12 mouse cellular contexts compared by ENCODE assay signal in genomic region chr14:121316631-121317311, GRCm38 (mm10).
A peak's percentile ranks its signal among the peaks of the same experiment; 100 is the strongest.
DNase-seq lines count a peak whose midpoint lies in the region; ATAC-seq and TF ChIP-seq lines count a peak whose summit lies in the region.
"Had no signal": no experiment of that assay in that cellular context is flagged by ENCODE, and none has a peak within 500 bp of the region (broad histone marks: within the 10 kb centered on the region; RNA-seq: fewer than 3 reads in every experiment).

No protein-coding gene starts in this region.

- peaks cover 71% of the 10 kb centered on the region for H3K4me1 ChIP-seq in heart, embryonic 15.5 days (replicated peaks)
- peaks cover 10% of the 10 kb centered on the region for H3K4me1 ChIP-seq in midbrain, embryonic 15.5 days
- peaks cover 2% of the 10 kb centered on the region; the same call in 1 of the 2 replicates for H3K4me1 ChIP-seq in midbrain, embryonic 11.5 days (ENCODE audit: control insufficient read depth, insufficient read depth, low read length)
- peaks cover 22% of the 10 kb centered on the region for H3K4me1 ChIP-seq in hindbrain, embryonic 10.5 days (replicated peaks)
- peaks cover 38% of the 10 kb centered on the region for H3K4me1 ChIP-seq in olfactory bulb, adult 2 months (ENCODE audit: control insufficient read depth, insufficient read depth, low read length)

- peak overlapping the region; percentile 61 for H3K27ac ChIP-seq in heart, embryonic 15.5 days
- H3K27ac ChIP-seq in midbrain, embryonic 15.5 days, result no peak overlapping the region
- H3K27ac ChIP-seq in midbrain, embryonic 11.5 days (ENCODE audit: low read depth, low read length), result no peak overlapping the region
- 0 out of 2 replicates have a peak overlapping the region, but pooled peaks have one; percentile 17 for H3K27ac ChIP-seq in hindbrain, embryonic 10.5 days
- peak overlapping the region; percentile 73 for H3K27ac ChIP-seq in olfactory bulb, adult 2 months (ENCODE audit: insufficient read depth, low read depth, low read length)
- H3K27ac ChIP-seq: liver, embryonic 15.5 days had no signal

- no peaks in the 10 kb centered on the region for H3K27me3 ChIP-seq in heart, embryonic 15.5 days
- no peaks in the 10 kb centered on the region for H3K27me3 ChIP-seq in midbrain, embryonic 15.5 days (replicated peaks)
- no peaks in the 10 kb centered on the region for H3K27me3 ChIP-seq in midbrain, embryonic 11.5 days (ENCODE audit: control insufficient read depth, insufficient read depth, low read length)
- no peaks in the 10 kb centered on the region for H3K27me3 ChIP-seq in hindbrain, embryonic 10.5 days (ENCODE audit: insufficient read depth, poor library complexity, severe bottlenecking)
- H3K27me3 ChIP-seq: liver, embryonic 15.5 days had no signal

- no peaks in the 10 kb centered on the region for H3K9me3 ChIP-seq in heart, embryonic 15.5 days (replicated peaks)
- H3K9me3 ChIP-seq in midbrain, embryonic 15.5 days, result no peaks in the 10 kb centered on the region
- no peaks in the 10 kb centered on the region for H3K9me3 ChIP-seq in midbrain, embryonic 11.5 days (ENCODE audit: control insufficient read depth, low read length)
- H3K9me3 ChIP-seq in hindbrain, embryonic 10.5 days, result peaks cover 5% of the 10 kb centered on the region; the same call in 1 of the 2 replicates
- H3K9me3 ChIP-seq: liver, embryonic 15.5 days had no signal

- no peak overlapping the region for H3K4me3 ChIP-seq in heart, embryonic 15.5 days
- H3K4me3 ChIP-seq in midbrain, embryonic 15.5 days, result no peak overlapping the region
- no peak overlapping the region for H3K4me3 ChIP-seq in midbrain, embryonic 11.5 days (ENCODE audit: low read depth, low read length)
- no peak overlapping the region for H3K4me3 ChIP-seq in hindbrain, embryonic 10.5 days
- no peak overlapping the region for H3K4me3 ChIP-seq in olfactory bulb, adult 2 months (ENCODE audit: insufficient read depth, low read depth, low read length)
- H3K4me3 ChIP-seq: liver, embryonic 15.5 days had no signal

- 42% methylated on average over 13 of the region's 13 CpGs for WGBS in heart, embryonic 15.5 days
- WGBS in midbrain, embryonic 15.5 days, result 67% methylated on average over 13 of the region's 13 CpGs
- WGBS in midbrain, embryonic 11.5 days, result 84% methylated on average over 13 of the region's 13 CpGs
- WGBS in hindbrain, embryonic 10.5 days, result 80% methylated on average over 13 of the region's 13 CpGs
- 36% methylated on average over 13 of the region's 13 CpGs for WGBS in olfactory bulb, adult 2 months

- 0 out of 2 replicates have a peak, but pooled peaks have one; percentile 13 for ATAC-seq in heart, embryonic 15.5 days (replicated peaks; ENCODE audit: insufficient number of reproducible peaks, insufficient read depth, low FRiP score, low read depth)
- 0 out of 2 replicates have a peak, but pooled peaks have one; percentile 5 for ATAC-seq in midbrain, embryonic 15.5 days (replicated peaks)
- ATAC-seq in midbrain, embryonic 11.5 days (ENCODE audit: low FRiP score), result no peak

- no peak overlapping the region; the same call in 1 of the 2 replicates for H3K9ac ChIP-seq in heart, embryonic 15.5 days
- no peak overlapping the region for H3K9ac ChIP-seq in midbrain, embryonic 15.5 days
- no peak overlapping the region for H3K9ac ChIP-seq in midbrain, embryonic 11.5 days (ENCODE audit: low read length)
- H3K9ac ChIP-seq: liver, embryonic 15.5 days had no signal

- intact Hi-C loops in heart, postnatal 36 days (cut with DNase I), result no loop called here

- no peaks in the 10 kb centered on the region for H3K36me3 ChIP-seq in heart, embryonic 15.5 days
- no peaks in the 10 kb centered on the region for H3K36me3 ChIP-seq in midbrain, embryonic 15.5 days (replicated peaks)
- H3K36me3 ChIP-seq in midbrain, embryonic 11.5 days (ENCODE audit: control insufficient read depth, insufficient read depth, low read length), result no peaks in the 10 kb centered on the region
- H3K36me3 ChIP-seq in hindbrain, embryonic 10.5 days, result 0 out of 2 replicates have a peak, but pooled peaks cover 2% of the 10 kb centered on the region
- H3K36me3 ChIP-seq: liver, embryonic 15.5 days had no signal

- TF ChIP-seq CTCF in olfactory bulb, adult 2 months (IDR thresholded peaks at IDR 0.05; ENCODE audit: insufficient read depth, low read depth, low read length), result no peak

- peak overlapping the region; percentile 25; the same call in 1 of the 2 replicates for H3K4me2 ChIP-seq in heart, embryonic 15.5 days
- H3K4me2 ChIP-seq in midbrain, embryonic 15.5 days, result no peak overlapping the region
- no peak overlapping the region for H3K4me2 ChIP-seq in midbrain, embryonic 11.5 days
- H3K4me2 ChIP-seq: liver, embryonic 15.5 days had no signal

- TF ChIP-seq POLR2A in olfactory bulb, adult 2 months (IDR thresholded peaks at IDR 0.05; ENCODE audit: insufficient read depth, low read depth, low read length), result no peak

- DNase-seq in heart, postnatal 36 days, result no peak
- DNase-seq in midbrain, embryonic 11.5 days (ENCODE audit: low spot score, missing footprints), result no peak
- DNase-seq in hindbrain, embryonic 10.5 days (ENCODE audit: low spot score), result no peak
- no peak for DNase-seq in ovary, postnatal 36 days (ENCODE audit: low spot score)
- no peak for DNase-seq in layer of hippocampus, adult 18-20 months (ENCODE audit: low spot score in 2 of 2)
- DNase-seq: kidney, postnatal 4 days; right cerebral cortex, postnatal 25 days; thymus, postnatal 36 days had no signal

Comparison
In these comparisons a context has a peak if more than half of its experiments do, and no peak if none do; other contexts are left out.
1. H3K27ac ChIP-seq: peak in heart, embryonic 15.5 days (single experiment), hindbrain, embryonic 10.5 days (single experiment) and olfactory bulb, adult 2 months (single experiment); none in midbrain, embryonic 15.5 days (single experiment) and midbrain, embryonic 11.5 days (single experiment).